Mouse (Mus musculus): ENCODE data around the gene Hepacam2.

- TF ChIP-seq USF1 (IDR thresholded peaks at IDR 0.05; ENCODE audit: low read depth), result no peak
- no peak for TF ChIP-seq POLR2A (IDR thresholded peaks at IDR 0.05; ENCODE audit: insufficient read length, low read depth)
- no peak for TF ChIP-seq TCF12 (IDR thresholded peaks at IDR 0.05; ENCODE audit: insufficient read depth, poor library complexity, severe bottlenecking)
- no peak for TF ChIP-seq POLR2AphosphoS2 (IDR thresholded peaks at IDR 0.05; ENCODE audit: insufficient read length, low read depth)
Measured at GRCm38 (mm10) chr6:3544970-3545369, 46.9 kb upstream of the Hepacam2 start.

Data from myocyte (in vitro differentiated cells).